Mouse (Mus musculus) ovary, postnatal 14 days (tissue): Measurements from ENCODE around the gene Osbpl10.

Experiments
- DNase-seq: peaks from one replicate; pipeline ENCODE4 v3.0.0; 2022; ENCODE audit warnings: low spot score

Osbpl10 gene

DNA sequence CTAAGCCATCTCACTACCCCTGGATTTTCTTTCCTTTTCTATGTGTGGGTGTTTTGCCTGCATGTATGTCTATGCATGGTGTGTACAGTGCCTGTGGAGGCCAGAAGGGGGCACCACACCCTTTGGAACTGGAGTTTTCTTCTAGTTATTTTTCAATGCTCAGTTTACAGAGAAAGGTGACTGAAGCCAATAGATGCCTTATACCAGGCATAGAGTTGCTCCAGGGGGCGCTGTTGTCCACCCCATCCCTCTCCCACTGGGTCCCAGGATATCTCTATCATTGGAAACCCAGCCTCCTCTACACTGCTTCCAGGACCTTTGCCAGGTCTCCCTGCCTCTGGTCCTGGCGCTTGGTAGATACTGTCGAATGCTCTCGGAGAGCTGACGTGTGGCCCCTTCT, 184.7 kb downstream of the Osbpl10 start:
- peak; percentile 70 for DNase-seq

DNA sequence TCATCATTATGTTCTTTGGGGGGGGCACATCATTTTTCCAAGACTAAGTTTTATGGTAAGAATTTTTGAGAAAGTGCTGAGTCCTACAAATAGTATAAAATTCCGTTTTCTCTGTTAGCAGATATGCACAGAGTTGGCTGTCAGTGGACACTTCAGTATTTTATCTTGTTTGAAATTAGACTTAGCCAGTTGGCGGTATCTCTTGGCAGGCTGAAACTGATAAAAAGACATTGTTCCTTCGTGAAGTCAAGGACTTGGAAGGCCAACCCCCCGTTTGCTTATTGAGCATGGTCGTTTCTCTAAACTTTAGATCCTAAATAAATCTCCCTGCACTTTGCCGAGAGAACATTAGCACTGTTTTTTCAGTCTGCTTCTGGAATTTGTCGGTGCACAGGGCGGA, 185.3 kb downstream of the Osbpl10 start:
- DNase-seq = no peak

DNA sequence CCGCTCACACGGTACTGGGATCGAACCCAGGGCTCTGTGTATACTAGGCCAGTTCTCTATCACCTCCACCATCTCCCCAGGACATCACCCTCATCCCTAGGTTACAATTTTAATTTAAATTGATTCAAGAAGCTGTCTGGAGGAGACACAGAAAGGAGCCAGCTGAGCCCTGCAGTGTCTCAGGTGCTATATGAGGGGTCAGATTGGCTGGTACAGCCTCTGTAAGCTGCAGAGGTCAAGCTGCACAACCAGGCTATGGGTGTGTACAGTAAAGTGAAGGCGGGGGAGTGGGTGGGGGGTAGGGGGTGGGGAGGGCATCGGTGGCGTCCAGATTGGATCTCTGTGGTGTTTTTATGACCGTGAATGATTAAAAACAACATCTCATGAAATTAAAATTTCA, 186.0 kb downstream of the Osbpl10 start:
- DNase-seq = no peak

DNA sequence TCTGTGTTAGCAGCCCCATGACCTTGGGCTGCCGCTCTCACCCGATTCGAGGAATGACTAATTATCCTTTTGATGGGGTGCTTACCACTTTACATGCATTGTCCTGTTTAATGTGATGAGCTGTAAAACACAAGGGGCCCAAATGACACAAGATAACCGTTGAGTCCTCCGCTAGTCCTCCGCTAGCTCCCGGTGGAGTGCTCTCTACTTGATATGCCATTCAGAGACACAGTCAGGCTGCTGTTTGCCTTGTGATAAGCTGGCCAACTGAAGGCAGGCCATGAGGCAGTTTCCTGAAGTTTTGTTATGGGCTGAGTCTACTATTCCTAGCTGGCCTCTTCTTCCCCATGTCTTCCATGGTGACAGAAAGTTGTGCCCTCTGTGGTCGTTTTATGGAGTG, 187.6 kb downstream of the Osbpl10 start:
- no peak for DNase-seq

DNA sequence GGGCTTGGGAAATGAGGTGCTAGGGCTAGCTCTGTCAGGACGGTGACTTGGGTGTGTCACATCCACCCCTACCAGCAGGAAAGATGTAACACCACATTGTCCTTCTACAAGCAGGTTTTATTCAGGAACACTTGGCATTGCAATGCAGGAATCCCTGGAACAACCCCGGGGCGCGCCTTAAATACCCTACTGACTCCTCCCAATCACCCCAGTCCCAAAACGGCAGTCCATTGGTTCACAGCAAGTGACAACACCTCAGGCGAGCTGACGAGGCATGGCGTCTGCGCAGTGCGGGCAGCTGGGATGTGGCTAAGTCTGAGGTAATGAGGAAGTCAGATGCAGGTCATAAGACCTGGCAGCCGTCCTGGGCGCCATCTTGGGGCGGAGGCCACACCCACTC, 191.2 kb downstream of the Osbpl10 start:
- DNase-seq = no peak

DNA sequence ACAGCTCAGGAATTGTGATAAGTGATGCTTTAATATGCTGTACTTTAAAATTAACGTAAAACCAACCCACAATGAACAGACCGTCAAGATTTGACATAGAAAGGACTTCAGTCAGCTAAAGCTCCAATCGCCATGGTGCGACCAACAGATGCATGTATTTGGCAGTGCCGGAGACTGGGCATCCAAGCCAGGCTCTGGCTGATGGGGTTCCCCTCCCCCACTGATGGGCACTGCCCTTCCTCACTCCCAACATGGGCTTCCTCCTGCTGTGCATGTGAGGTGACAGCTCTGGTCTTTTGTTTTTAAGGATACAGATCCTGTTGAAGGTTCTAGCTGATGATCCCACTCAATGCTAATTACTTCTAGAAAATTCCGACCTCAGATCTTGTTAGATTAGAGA, 193.7 kb downstream of the Osbpl10 start:
- no peak for DNase-seq

DNA sequence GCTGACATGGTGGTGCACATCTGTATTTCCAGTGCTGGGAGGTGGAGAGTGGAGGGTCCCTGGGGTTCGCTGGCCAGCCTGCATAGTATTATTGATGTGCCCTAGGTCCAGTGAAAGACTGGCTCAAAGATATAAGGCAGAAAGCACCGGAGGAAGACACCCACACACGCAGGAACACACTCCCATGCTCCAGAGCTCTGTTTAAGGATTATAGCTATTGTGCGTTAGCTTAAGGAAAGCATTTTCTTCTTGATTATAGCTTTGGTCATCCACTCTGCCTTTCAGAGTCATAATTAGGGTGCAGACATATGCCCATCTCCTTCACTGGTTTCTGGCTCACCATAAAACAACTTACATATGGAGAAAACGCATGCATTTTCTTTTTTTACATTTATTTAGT, 200.8 kb downstream of the Osbpl10 start:
- DNase-seq = no peak

DNA sequence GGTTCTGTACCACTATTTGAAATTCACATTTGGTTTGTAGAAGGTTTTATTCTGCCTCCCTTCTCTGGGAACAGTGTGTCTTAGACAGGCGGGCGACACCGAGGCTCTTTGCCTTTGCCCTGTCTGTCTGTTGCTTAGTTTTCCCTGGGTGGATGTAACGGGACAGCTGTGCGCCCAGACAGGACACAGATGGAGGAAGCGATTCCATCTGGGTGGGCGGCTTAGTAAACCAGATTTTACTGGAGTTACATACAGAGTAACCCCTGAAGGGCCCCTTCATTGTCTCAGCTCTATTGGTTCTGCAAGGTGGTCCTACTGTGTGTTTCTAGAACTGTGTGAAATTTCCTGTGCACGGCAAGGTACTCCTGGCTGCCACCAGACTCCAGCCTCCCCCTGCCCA, 201.6 kb downstream of the Osbpl10 start:
- no peak for DNase-seq

DNA sequence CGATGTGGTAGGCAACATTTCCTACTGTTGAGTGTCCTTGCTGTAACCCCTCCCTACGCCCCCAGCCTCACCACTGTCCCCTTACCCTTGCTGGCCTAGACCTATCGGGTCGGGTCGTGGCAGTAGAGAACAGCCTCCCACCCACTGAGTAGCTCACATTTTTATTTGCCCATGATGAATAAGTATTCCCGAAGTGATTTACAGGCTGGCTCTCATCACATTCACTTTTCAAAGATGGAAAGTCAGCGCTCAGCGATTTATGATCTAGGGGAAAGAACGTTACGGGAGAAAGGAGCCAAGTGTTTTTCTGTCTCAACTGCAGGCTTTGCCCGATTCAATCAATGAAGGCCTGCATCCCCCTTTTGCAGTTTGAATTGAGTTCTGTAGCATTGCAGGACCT, 208.0 kb downstream of the Osbpl10 start:
- DNase-seq = no peak

DNA sequence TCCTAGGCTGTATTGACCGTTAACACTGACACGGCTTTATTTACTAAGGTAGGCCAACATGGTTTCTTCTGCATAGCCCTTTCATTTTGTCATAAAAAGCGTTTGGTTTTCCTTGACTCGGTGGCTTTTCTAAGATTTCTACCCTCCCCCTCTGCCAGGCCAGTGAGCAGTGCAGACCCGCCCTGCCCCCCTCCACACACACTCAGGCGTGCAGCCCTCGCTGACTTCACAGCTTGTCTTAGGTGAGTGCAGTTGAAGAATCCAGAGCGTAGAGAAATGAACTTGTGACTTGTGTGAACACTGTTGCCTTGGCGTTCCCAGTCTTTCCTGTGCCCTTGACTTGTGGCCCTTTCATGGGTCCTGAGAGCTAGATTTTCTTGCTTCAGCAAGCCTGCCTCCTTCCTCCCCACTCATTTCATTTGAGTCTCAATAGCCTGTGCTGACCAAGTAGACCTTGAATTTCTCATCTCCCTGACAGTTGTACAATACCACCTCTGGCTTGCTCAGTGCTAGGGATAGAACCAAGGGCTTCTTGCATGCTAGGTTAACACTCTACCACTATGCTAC, 212.1 kb downstream of the Osbpl10 start:
- no peak for DNase-seq

DNA sequence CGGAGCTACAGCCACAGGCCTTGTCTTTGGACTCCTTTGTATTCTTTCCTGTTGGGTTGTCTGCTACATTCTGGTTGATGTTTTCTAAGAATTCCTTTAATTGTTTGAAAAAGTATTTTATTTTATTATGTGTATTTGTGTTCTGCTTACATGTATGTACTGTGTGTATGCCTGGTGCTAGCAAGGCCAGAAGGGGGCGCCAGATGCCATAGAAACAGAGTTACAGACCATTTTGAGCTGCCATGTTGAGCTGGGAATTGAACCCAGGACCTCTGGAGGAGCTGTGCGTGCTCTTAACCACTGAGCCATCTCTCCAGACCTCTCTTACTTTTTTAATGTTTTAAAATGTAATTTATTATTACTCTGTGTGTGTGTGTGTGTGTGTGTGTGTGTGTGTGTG, 214.5 kb downstream of the Osbpl10 start:
- no peak for DNase-seq

DNA sequence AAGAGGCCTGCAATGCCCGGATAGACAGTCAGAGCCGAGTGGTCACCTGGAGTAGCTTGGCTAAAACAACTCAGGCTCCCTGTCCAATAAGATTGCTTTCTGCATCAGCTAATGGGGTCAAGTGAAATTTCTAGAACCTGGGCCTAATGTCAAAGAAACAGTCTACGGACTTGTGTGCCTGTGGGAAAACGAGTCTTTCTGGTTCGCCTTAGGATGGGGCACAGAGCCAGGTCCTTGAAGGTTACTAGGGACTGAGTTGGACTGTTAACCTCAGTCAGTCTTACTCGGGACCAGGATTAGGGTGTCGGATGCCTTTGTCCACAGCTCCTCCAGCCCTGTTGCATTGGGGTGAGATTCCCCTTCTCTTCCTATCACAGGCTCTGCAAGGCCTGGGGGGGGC, 218.7 kb downstream of the Osbpl10 start:
- DNase-seq = no peak

DNA sequence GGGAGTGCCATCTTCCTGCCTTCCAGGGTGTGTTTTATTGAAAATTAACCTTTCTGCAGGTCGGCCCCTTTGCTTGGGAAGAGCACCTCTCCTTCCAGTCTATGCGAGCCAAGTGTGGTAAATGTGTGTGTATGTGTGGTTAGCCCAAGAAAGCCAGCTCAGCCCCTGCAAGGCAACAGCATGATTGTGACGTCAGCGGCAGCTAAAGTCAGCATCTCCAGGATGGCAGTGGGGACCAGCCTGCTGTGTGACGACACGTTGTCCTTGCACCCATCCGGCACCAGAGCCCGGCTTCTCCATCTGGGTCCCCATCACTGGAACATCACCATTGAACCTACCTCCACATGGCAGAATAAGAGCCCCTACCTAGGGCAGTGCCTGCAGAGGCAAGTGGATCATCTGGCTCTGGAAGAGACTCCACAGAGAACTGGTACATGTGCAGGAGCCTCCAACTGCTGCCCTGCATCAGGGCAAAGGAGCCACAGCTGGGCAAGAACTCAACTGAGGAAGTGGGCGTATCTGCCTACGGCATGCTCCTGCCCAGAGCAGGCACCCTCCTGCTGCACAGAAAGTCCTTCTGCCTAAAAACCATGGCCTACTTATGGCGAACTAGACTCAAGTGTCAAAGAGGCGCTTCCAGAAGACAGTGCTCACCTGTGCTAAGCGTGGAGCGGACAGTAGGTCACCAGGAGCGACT, 221.9 kb downstream of the Osbpl10 start:
- no peak for DNase-seq

DNA sequence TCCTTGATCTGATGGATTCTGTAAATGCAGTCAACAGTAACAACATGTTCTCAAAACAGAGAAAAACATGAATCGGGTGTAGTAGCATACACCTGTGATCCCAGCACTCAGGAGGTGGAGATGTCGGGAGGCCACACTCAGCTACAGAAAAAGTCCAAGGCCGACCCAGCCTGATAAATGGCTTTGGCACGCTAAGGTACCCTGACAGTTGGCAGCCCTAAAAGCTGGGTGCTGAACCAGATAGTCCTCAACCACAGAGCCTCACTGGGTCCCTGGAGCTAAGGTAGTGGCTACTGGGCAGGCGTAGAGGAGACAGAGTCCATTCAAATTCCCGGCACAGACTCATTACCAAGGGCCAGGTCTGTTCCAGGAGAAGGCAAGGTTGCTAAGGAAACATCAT, 222.9 kb downstream of the Osbpl10 start:
- DNase-seq = no peak

DNA sequence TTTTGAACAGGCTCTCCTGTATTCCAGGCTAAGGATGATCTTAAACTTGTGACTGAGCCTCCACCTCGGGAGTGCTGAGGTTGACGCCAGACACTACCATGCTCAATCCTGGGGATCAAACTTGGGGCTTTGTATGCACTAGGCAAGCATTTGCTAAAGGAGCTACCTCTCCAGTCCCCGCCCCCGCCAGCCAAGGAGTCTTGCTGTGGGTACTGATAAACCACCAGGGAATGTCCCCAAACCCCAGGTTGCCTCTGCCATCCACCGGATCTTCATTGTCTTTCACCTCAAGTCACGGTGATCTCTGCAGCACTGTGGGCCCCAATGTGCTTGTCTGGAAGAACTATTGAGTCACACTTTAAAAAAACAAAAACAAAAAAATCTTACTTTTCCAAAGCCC, 224.8 kb downstream of the Osbpl10 start:
- no peak for DNase-seq

DNA sequence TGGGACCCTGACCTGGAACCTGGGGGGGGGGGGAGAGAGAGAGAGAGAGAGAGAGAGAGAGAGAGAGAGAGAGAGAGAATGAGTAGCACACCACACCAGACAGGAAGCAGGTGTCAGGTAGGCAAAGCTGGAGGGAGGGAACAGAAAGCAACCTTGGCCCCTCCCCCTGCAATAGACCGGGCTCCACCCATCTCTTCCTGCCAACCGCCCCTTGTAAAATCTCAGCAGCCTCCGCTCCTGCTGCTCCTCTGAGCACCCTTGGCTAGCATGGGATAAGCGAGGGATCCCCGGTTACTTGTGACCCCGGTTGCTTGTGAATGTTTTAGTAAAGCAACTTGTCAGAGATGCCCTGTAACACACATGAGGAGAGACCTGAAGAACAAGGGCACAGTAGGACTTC, 227.1 kb downstream of the Osbpl10 start:
- no peak for DNase-seq

DNA sequence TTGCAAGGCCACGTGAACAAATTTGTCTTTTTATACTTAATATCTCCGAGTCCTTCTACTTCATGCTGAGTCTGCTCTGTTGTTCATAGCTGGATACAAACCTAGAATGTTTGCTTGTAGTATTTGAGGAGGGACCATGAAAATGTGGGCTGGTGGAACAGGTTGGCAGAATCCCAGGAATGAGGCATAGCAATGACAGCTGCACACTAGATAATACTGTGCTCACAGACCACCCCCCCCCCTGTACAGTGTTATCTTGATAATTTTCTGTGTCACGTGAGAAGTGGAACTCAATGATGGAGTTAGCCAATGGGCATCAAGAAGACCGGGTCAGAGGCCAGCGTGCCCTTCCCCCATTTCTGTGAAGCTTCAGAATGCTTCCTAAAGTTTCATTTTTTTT, 227.8 kb downstream of the Osbpl10 start:
- DNase-seq = no peak

DNA sequence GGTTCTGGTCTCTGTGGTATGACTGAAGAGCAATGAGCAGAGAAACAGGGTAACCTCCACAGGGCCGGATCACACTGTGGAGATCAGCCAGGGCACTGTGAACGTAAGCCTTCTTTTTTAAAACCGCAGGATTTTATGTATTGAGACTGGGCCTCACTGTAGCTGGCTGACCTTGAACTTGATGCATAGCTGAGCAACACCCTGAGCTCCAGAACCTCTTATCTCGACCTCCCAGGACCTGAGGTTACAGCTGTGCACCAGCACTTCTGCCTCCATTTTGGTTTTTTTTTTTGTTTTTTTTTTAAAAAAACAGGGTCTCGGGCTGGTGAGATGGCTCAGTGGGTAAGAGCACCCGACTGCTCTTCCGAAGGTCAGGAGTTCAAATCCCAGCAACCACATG, 231.4 kb downstream of the Osbpl10 start:
- DNase-seq = no peak

DNA sequence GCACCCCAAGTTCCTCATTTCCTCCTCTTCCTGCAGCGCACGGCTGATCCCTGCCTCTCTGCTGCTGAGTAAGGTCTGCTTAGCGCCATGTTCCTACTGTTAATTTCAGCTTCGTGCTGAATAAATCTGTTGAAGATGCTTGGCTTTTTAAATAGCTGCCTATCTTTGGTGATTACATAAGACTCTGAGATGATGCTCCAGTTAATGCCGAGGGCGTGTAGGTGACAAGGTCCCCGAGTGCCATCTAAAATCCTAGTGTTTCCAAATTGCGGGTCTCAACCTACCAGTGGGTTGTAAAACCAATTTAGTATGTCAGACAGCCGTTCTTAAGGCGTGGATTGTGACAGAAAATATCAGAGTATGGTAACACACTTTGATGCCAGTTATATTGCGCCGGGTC, 232.2 kb downstream of the Osbpl10 start:
- DNase-seq = no peak

DNA sequence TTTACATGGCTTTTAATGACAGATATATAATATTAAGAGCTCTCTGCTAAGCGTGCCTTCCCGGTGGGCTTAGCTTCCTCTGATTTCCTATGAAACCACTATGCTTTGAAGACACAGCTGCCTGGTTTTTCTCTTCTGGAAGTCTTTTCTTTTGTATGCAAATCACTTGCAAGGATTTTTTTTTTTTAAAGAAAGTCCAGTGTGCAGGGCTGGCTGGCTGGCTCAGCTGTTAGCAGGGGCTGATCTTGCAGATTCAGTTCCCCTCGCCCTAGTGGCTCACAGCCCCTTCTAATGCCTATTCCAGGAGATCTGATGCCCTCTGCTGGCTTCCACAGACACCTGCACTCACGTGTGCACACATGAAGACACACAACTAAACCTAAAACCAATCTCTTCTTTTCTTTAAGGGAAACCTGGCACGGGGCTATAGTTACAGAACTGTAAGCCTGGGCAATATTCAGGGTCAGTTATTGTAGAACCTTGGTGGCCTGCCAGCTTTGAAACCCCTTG, 235.4 kb downstream of the Osbpl10 start:
- DNase-seq = no peak

DNA sequence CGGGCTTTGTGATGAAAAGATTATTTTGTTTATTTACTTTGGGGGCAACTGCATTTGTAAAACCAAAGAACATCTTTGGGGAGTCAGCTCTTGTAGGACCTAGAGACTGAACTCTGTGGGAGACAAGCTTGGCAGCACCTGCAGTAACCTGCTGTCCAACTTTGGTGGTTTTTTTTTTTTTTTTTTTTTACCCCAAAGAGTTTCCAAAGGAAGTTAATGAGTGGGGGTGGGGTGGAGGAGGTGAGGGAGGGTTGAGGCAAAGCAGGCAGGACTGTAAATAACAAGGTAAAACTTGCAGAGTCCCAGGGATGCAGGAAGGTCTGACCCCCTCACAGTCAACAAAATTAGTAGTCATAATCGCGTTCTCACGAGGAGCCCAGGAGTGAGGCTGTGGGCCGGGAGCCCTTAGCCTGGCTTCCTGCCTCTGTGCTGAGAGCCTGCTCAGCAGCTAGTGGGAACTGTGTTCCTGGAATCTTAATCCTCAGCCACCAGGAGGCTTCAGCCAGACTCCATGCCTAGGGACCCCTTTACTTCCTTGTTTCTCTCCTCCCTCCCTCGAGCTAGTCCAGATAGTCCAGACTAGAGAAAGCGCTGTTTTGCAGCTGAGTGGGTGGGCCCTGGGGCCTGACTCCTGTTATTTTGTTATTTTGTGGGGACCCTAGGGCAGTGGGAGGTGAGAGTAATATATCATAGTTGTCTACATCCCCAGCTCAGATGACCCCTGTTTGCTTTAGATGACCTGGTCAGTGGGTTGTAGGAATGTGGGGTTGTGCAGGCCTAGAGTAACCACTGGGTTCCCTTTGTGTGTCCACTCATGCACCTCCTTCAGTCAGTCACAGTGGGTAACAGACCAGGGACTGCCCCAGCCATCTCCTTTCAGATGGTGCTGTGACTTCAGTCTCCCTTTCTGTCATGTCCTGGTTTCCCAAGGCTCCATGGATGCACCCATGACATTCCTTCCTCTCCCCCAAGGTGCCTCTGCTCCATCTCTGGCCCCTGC, 236.5 kb downstream of the Osbpl10 start:
- no peak for DNase-seq

DNA sequence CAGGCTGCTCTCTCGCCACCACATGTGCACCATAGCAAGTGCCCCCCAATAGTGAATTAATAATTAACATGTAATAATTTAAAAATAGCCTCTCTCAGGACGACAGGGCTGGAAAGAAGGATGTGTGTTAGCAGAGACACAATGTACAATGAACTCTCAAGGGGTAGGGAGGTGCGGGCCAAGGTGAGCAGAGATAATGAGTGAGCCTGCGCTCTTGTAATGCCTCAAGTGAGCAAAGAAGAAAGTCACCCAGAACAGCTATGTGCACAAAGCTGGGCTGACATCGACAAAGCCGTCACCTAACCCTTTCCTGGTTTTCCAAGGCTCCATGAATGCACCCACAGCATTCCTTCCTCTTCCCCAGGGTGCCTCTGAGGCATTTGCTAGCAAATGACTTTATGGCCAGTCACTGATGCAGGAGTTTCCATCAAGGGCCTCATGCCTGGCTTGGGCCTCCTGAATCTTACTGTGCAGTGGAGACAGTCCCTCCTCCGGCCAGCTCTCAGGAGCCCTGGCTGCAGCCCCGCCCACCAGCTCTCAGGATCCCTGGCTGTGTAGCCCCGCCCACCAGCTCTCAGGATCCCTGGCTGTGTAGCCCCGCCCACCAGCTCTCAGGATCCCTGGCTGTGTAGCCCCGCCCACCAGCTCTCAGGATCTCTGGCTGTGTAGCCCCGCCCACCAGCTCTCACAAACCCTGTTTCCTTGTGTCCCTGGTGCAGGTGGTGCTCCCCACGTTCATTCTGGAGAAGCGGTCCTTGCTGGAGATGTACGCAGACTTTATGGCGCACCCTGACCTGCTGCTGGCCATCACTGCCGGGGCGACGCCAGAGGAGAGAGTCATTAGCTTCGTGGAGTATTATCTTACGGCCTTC, 237.7 kb downstream of the Osbpl10 start:
- DNase-seq = no peak
